Comparison of ENCODE assay signal across 11 mouse cellular contexts in the genomic region with DNA sequence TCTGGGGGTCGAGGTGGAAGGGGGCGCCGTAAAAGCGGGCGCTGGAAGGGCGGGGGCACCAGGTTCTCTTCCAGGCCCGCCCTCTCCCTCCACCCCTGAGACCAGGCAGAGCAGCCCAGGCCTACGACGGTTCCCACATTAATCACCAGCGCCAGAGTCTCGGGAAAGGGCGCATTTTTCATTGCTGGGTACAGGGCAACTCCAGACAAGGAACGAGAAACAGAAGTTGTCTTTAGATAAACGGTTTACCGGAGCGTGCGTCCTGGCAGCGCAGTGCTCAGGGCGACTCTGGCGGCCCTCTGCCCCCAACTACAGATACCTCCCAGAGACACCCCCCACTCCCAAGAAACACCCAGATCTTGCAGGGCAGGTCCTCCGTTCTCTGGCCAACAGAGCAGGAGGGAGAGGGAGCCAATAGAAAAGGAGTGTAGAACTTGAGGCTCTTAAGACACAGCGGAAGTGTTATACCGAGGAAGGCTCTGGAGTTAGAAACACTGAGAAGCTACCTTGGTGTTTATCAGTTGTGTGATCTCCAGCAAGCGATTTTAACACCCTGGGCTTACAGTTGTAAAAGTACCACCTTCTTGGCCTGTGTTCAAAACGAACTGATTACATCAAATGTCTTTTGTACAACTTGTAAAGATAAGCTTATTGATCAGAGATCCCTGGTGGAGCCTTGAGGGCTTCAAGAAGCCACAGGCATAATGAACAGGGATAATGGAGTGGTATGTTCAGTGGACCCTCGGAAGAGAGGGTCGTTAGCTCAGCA. TPM values are rescaled to one million over a fixed set of nuclear protein-coding genes. Genes with fewer than 3 reads are reported as not detected.
DNase-seq lines count a peak whose midpoint lies in the region; ATAC-seq and TF ChIP-seq lines count a peak whose summit lies in the region.
"Had no signal": no experiment of that assay in that cellular context is flagged by ENCODE, and none has a peak within 500 bp of the region (broad histone marks: within the 10 kb centered on the region; RNA-seq: fewer than 3 reads in every experiment).

No protein-coding gene starts in this region.

- no peak for TF ChIP-seq CTCF in spleen, adult 2 months (IDR thresholded peaks at IDR 0.05; ENCODE audit: extremely low read depth, insufficient read depth, insufficient read length, insufficient replicate concordance)

- ATAC-seq in liver, embryonic 11.5 days (replicated peaks; ENCODE audit: low FRiP score), result peak; percentile 43; the same call in 1 of the 2 replicates
- ATAC-seq in midbrain, embryonic 13.5 days, result no peak

- H3K4me1 ChIP-seq in heart, embryonic 10.5 days, result peaks cover 19% of the 10 kb centered on the region
- H3K4me1 ChIP-seq in spleen, adult 2 months (ENCODE audit: control insufficient read depth, insufficient read depth, insufficient read length), result no peaks in the 10 kb centered on the region
- H3K4me1 ChIP-seq in liver, embryonic 11.5 days (replicated peaks; ENCODE audit: control insufficient read depth, insufficient read depth, low read length), result no peaks in the 10 kb centered on the region; the same call in 1 of the 2 replicates
- peaks cover 4% of the 10 kb centered on the region; the same call in 1 of the 2 replicates for H3K4me1 ChIP-seq in midbrain, embryonic 13.5 days (replicated peaks)

- peaks cover 100% of the 10 kb centered on the region for H3K27me3 ChIP-seq in heart, embryonic 10.5 days (ENCODE audit: insufficient read depth, poor library complexity, severe bottlenecking)
- H3K27me3 ChIP-seq in spleen, adult 2 months (ENCODE audit: control insufficient read depth, insufficient read depth, low read length), result peaks cover 13% of the 10 kb centered on the region
- peaks cover 99% of the 10 kb centered on the region for H3K27me3 ChIP-seq in liver, embryonic 11.5 days (replicated peaks; ENCODE audit: control insufficient read depth, insufficient read depth, low read length)
- H3K27me3 ChIP-seq in midbrain, embryonic 13.5 days, result peaks cover 100% of the 10 kb centered on the region

- H3K4me2 ChIP-seq in liver, embryonic 11.5 days, result peak overlapping the region; percentile 44
- H3K4me2 ChIP-seq in midbrain, embryonic 13.5 days (replicated peaks), result no peak overlapping the region
- H3K4me2 ChIP-seq: limb, embryonic 15.5 days had no signal

- no peak overlapping the region for H3K9ac ChIP-seq in liver, embryonic 11.5 days (ENCODE audit: low read depth, low read length)
- H3K9ac ChIP-seq in midbrain, embryonic 13.5 days (replicated peaks), result no peak overlapping the region
- H3K9ac ChIP-seq: limb, embryonic 15.5 days had no signal

- peak overlapping the region; percentile 35 for H3K4me3 ChIP-seq in heart, embryonic 10.5 days
- H3K4me3 ChIP-seq in spleen, adult 2 months (ENCODE audit: extremely low read depth, insufficient read depth, insufficient read length), result no peak overlapping the region
- peak overlapping the region; percentile 7; the same call in 1 of the 2 replicates for H3K4me3 ChIP-seq in liver, embryonic 11.5 days (ENCODE audit: low read depth, low read length)
- no peak overlapping the region for H3K4me3 ChIP-seq in midbrain, embryonic 13.5 days (replicated peaks)
- H3K4me3 ChIP-seq: limb, embryonic 15.5 days had no signal

- no peaks in the 10 kb centered on the region for H3K9me3 ChIP-seq in heart, embryonic 10.5 days
- H3K9me3 ChIP-seq in liver, embryonic 11.5 days (ENCODE audit: control insufficient read depth, low read length), result no peaks in the 10 kb centered on the region
- no peaks in the 10 kb centered on the region; the same call in 1 of the 2 replicates for H3K9me3 ChIP-seq in midbrain, embryonic 13.5 days
- H3K9me3 ChIP-seq: limb, embryonic 15.5 days had no signal

- TF ChIP-seq POLR2A in spleen, adult 2 months (IDR thresholded peaks at IDR 0.05; ENCODE audit: low read depth, low read length), result no peak

- no peak overlapping the region for H3K27ac ChIP-seq in heart, embryonic 10.5 days
- peak overlapping the region; percentile 61 for H3K27ac ChIP-seq in spleen, adult 2 months (ENCODE audit: insufficient read depth, low read length)
- H3K27ac ChIP-seq in liver, embryonic 11.5 days (ENCODE audit: low read depth, low read length), result no peak overlapping the region
- H3K27ac ChIP-seq in midbrain, embryonic 13.5 days, result no peak overlapping the region
- H3K27ac ChIP-seq: limb, embryonic 15.5 days had no signal

- under 1% methylated on average over 27 of the region's 27 CpGs for WGBS in heart, embryonic 10.5 days
- WGBS in spleen, adult 2 months, result 5% methylated on average over 27 of the region's 27 CpGs
- under 1% methylated on average over 27 of the region's 27 CpGs for WGBS in liver, embryonic 11.5 days
- 2% methylated on average over 27 of the region's 27 CpGs for WGBS in midbrain, embryonic 13.5 days

- no peaks in the 10 kb centered on the region for H3K36me3 ChIP-seq in heart, embryonic 10.5 days
- no peaks in the 10 kb centered on the region for H3K36me3 ChIP-seq in spleen, adult 2 months (ENCODE audit: control insufficient read depth, insufficient read depth, low read length)
- no peaks in the 10 kb centered on the region for H3K36me3 ChIP-seq in liver, embryonic 11.5 days (ENCODE audit: control insufficient read depth, insufficient read depth, low read length)
- H3K36me3 ChIP-seq in midbrain, embryonic 13.5 days, result no peaks in the 10 kb centered on the region
- H3K36me3 ChIP-seq: limb, embryonic 15.5 days had no signal

- intact Hi-C loops in heart, postnatal 10 days (cut with DNase I), result no loop called here

- DNase-seq in heart, embryonic 10.5 days (ENCODE audit: low spot score), result no peak
- no peak for DNase-seq in heart, postnatal 10 days
- DNase-seq in spleen, adult 2 months (ENCODE audit: low read depth in 1 of 2, low spot score in 2 of 2), result no peak
- DNase-seq in spleen, postnatal 14 days (ENCODE audit: low spot score in 2 of 2), result no peak
- peak; percentile 39 for DNase-seq in liver, embryonic 11.5 days (ENCODE audit: low spot score)
- DNase-seq in yolk sac, embryonic 10.5 days (ENCODE audit: low spot score), result peak; percentile 85
- DNase-seq in right cerebral cortex, postnatal 4 days, result no peak
- DNase-seq: kidney, postnatal 36 days had no signal

RNA-seq across cellular contexts. Expression of a gene that starts 12.2 kb away (rescaled TPM):
- polyA plus RNA-seq in heart, embryonic 10.5 days (2016; fragmentation: Nextera tagmentation; extraction: Ambion mirVana), result 0.55 and 2.4 TPM in 2 replicates
- total RNA-seq in heart, postnatal 10 days (2021), result not detected
- 7.4 and 11.6 TPM in 2 replicates for polyA plus RNA-seq in spleen, adult 2 months (2012; rRNA removed)
- 1.2 and 2.3 TPM in 2 replicates for polyA plus RNA-seq in liver, embryonic 11.5 days (2014; fragmentation: Nextera tagmentation; extraction: Ambion mirVana)
- 0.85 and 1.0 TPM in 2 replicates for polyA plus RNA-seq in midbrain, embryonic 13.5 days (2015; fragmentation: Nextera tagmentation; extraction: Ambion mirVana)
- total RNA-seq: neutrophil, adult 5-6 weeks had no signal
- polyA plus RNA-seq: limb, embryonic 15.5 days had no signal

Comparison
In these comparisons a context has a peak if more than half of its experiments do, and no peak if none do; other contexts are left out.
1. DNase-seq: peak in liver, embryonic 11.5 days (single experiment) and yolk sac, embryonic 10.5 days (single experiment); none in heart, embryonic 10.5 days (single experiment), heart, postnatal 10 days (0 of 2), spleen, adult 2 months (0 of 2), spleen, postnatal 14 days (0 of 2) and right cerebral cortex, postnatal 4 days (single experiment).
2. H3K4me3 ChIP-seq: peak in heart, embryonic 10.5 days (single experiment) and liver, embryonic 11.5 days (single experiment); none in spleen, adult 2 months (single experiment) and midbrain, embryonic 13.5 days (single experiment).